Mouse (Mus musculus): ENCODE measurements around the gene Scn1a. TPM values are rescaled to one million over a fixed set of nuclear protein-coding genes. Genes with fewer than 3 reads are reported as not detected.

Scn1a gene
- polyA plus RNA-seq (2016; fragmentation: Nextera tagmentation; extraction: Ambion mirVana) = 0.16 and 0.30 TPM in 2 replicates

GRCm38 (mm10) chr2:66440711-66441110, at the start of gene Scn1a:
Scn1a (minus strand) TSS chr2:66440840.
- H3K36me3 ChIP-seq = no peaks in the 10 kb centered on the region
- H3K9me3 ChIP-seq (replicated peaks) = no peaks in the 10 kb centered on the region
- no peak for DNase-seq (ENCODE audit: low spot score)
- 15% methylated on average over 7 of the region's 7 CpGs for WGBS
- H3K27me3 ChIP-seq (ENCODE audit: low read depth, poor library complexity, severe bottlenecking) = 0 out of 2 replicates have a peak, but pooled peaks cover 5% of the 10 kb centered on the region
- H3K27ac ChIP-seq = no peak within 1 kb of the TSS
- peak within 1 kb of the TSS; percentile 46 for H3K4me3 ChIP-seq
- H3K4me1 ChIP-seq = peaks cover 14% of the 10 kb centered on the region; the same call in 1 of the 2 replicates

DNA sequence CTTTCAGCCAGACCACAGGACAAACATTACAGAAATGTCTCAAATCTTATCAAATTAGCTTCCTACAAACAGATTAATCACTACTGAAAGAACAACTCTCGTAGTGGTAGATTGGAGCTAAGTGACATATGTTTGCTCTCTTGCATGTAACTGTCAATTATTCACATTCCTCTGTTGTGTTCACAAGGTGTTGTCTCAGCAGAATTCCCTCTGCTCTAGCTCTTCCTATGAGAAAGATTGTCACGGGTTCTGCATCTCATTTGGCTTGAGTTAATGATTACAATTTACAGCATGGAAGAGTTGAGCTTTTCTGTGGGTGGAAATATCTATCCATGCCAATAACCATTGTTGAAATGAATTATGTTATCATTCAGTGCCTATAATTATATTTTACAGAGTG, 37.8 kb upstream of the Scn1a start:
- 79% methylated on average over 2 of the region's 2 CpGs for WGBS
- Histone ChIP-seq H3K9me3 (replicated peaks) (no peaks in the 10 kb centered on the region), H3K4me1 (no peaks in the 10 kb centered on the region), H3K27me3 (ENCODE audit: low read depth, poor library complexity, severe bottlenecking) (no peaks in the 10 kb centered on the region), H3K4me3 (no peak overlapping the region), H3K36me3 (no peaks in the 10 kb centered on the region), H3K27ac (no peak overlapping the region)
- DNase-seq (ENCODE audit: low spot score) = no peak

DNA sequence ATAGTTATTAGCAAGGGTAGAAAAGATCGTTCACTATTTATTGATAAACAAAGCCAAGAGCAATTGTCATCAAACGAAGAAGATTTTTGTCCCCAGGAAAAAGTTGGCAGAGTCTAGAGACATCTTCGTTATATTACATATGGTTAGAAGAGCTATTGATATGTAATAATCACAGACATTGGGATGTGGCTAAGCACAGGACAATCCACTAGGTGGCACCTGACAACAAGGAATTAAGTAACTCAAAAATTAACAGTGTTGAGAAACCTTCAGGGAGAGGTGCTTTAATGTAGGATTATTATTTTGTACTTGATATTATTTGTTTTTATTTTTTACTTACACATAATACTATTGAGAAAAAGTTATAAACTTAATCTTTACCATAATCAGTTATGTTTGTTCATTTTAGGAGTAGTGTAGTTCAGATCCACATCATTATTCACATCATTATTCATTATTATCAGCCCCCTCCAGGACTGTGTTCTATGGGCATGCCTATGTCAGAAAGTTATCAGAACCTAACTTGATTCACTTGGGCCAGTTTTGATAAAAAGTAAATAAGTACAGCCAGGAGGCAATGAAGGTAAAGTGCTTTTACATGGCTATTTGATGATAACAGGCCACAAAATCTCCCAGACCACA, 32.7 kb upstream of the Scn1a start:
- DNase-seq (ENCODE audit: low spot score) = no peak
- Histone ChIP-seq H3K36me3 (no peaks in the 10 kb centered on the region), H3K4me1 (no peaks in the 10 kb centered on the region), H3K4me3 (no peak overlapping the region), H3K27me3 (ENCODE audit: low read depth, poor library complexity, severe bottlenecking) (no peaks in the 10 kb centered on the region), H3K9me3 (replicated peaks) (no peaks in the 10 kb centered on the region), H3K27ac (no peak overlapping the region)
- 52% methylated on average over 3 of the region's 3 CpGs for WGBS

GRCm38 (mm10) chr2:66465484-66465883, 24.8 kb upstream of the Scn1a start:
- no peaks in the 10 kb centered on the region for H3K4me1 ChIP-seq
- 75% methylated on average over 3 of the region's 3 CpGs for WGBS
- no peaks in the 10 kb centered on the region for H3K27me3 ChIP-seq (ENCODE audit: low read depth, poor library complexity, severe bottlenecking)
- no peak overlapping the region for H3K27ac ChIP-seq
- DNase-seq (ENCODE audit: low spot score) = no peak
- H3K4me3 ChIP-seq = no peak overlapping the region
- H3K36me3 ChIP-seq = no peaks in the 10 kb centered on the region
- H3K9me3 ChIP-seq (replicated peaks) = no peaks in the 10 kb centered on the region

GRCm38 (mm10) chr2:66464874-66465458, 24.3 kb upstream of the Scn1a start:
- Histone ChIP-seq H3K27ac (no peak overlapping the region), H3K9me3 (replicated peaks) (no peaks in the 10 kb centered on the region), H3K36me3 (no peaks in the 10 kb centered on the region), H3K4me1 (no peaks in the 10 kb centered on the region), H3K4me3 (no peak overlapping the region), H3K27me3 (ENCODE audit: low read depth, poor library complexity, severe bottlenecking) (no peaks in the 10 kb centered on the region)
- 90% methylated on average over 2 of the region's 2 CpGs for WGBS
- no peak for DNase-seq (ENCODE audit: low spot score)

- Histone ChIP-seq H3K4me1 (no peaks in the 10 kb centered on the region), H3K4me3 (no peak overlapping the region), H3K27ac (no peak overlapping the region), H3K27me3 (ENCODE audit: low read depth, poor library complexity, severe bottlenecking) (no peaks in the 10 kb centered on the region), H3K9me3 (replicated peaks) (no peaks in the 10 kb centered on the region), H3K36me3 (no peaks in the 10 kb centered on the region)
- WGBS = 93% methylated on average over 6 of the region's 6 CpGs
- no peak for DNase-seq (ENCODE audit: low spot score)
These were observed 23.3 kb upstream of the Scn1a start for GRCm38 (mm10) chr2:66463916-66464315.

GRCm38 (mm10) chr2:66462458-66462857, 21.8 kb upstream of the Scn1a start:
- Histone ChIP-seq H3K4me3 (no peak overlapping the region), H3K27me3 (ENCODE audit: low read depth, poor library complexity, severe bottlenecking) (no peaks in the 10 kb centered on the region), H3K9me3 (replicated peaks) (no peaks in the 10 kb centered on the region), H3K27ac (no peak overlapping the region), H3K4me1 (no peaks in the 10 kb centered on the region), H3K36me3 (no peaks in the 10 kb centered on the region)
- no peak for DNase-seq (ENCODE audit: low spot score)
- WGBS = 96% methylated on average over 1 of the region's 1 CpGs

- WGBS = 6% methylated on average over 21 of the region's 21 CpGs
- DNase-seq (ENCODE audit: low spot score) = peak; percentile 52
- Histone ChIP-seq H3K27me3 (ENCODE audit: low read depth, poor library complexity, severe bottlenecking) (0 out of 2 replicates have a peak, but pooled peaks cover 5% of the 10 kb centered on the region), H3K4me1 (peaks cover 14% of the 10 kb centered on the region; the same call in 1 of the 2 replicates), H3K4me3 (peak overlapping the region; percentile 46), H3K27ac (no peak overlapping the region), H3K36me3 (no peaks in the 10 kb centered on the region), H3K9me3 (replicated peaks) (no peaks in the 10 kb centered on the region)
These were observed 722 bp downstream of the Scn1a start for GRCm38 (mm10) chr2:66439764-66440471.

- Histone ChIP-seq H3K27me3 (ENCODE audit: low read depth, poor library complexity, severe bottlenecking) (0 out of 2 replicates have a peak, but pooled peaks cover 5% of the 10 kb centered on the region), H3K4me1 (peaks cover 14% of the 10 kb centered on the region; the same call in 1 of the 2 replicates), H3K9me3 (replicated peaks) (no peaks in the 10 kb centered on the region), H3K4me3 (no peak overlapping the region), H3K36me3 (no peaks in the 10 kb centered on the region), H3K27ac (no peak overlapping the region)
- DNase-seq (ENCODE audit: low spot score) = no peak
- WGBS = 58% methylated on average over 3 of the region's 3 CpGs
These were observed 4.4 kb downstream of the Scn1a start for GRCm38 (mm10) chr2:66436286-66436685.

GRCm38 (mm10) chr2:66409740-66410290, 30.8 kb downstream of the Scn1a start:
- Histone ChIP-seq H3K27me3 (ENCODE audit: low read depth, poor library complexity, severe bottlenecking) (peaks cover 25% of the 10 kb centered on the region), H3K4me1 (peaks cover 14% of the 10 kb centered on the region), H3K27ac (no peak overlapping the region), H3K36me3 (no peaks in the 10 kb centered on the region), H3K4me3 (peak overlapping the region; percentile 54), H3K9me3 (replicated peaks) (no peaks in the 10 kb centered on the region)
- DNase-seq (ENCODE audit: low spot score) = peak; percentile 62
- 2% methylated on average over 14 of the region's 14 CpGs for WGBS

DNA sequence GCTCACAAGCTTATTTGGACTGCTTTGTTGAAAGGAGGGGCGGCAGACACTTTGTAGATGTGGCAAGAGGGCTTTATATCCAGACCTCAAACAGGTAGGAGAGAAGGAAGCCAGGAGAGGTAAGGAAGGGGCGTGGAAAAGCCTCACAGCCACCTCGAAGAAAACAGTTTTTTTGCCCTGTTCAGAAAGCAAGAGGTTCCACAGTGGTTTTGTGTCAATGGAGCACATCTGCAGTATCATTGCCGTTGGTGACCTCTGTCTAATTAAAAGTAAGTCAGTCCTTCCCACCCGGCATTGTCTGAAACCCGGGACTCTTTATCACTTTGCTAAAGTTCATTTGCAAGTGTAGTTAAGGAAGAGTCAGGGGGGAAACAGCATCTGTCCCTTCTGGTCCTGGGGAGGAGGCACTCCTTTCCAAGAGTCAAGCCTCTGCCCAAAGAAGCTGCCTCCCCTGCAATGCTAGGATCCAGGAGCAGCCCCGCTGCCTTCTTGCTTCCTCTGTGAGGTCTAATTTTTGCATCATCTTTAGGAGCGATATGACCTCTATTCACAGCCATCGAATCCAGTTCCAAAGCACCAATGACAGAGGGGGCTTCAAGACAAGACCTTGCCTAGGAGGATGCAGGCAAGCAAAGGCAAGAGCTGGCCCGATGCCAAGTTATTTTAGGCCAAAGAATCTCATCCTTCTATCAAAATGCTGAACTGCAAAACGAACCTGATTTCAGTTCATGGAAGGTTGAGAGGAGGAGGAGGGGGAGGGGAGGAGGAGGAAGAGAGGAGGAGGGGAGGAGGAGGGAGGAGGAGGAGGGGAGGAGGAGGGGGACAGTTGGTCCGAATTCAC, 31.5 kb downstream of the Scn1a start:
- DNase-seq (ENCODE audit: low spot score) = peak; percentile 35
- H3K4me3 ChIP-seq = peak overlapping the region; percentile 54
- peaks cover 25% of the 10 kb centered on the region for H3K27me3 ChIP-seq (ENCODE audit: low read depth, poor library complexity, severe bottlenecking)
- no peak overlapping the region for H3K27ac ChIP-seq
- 10% methylated on average over 11 of the region's 12 CpGs for WGBS
- peaks cover 14% of the 10 kb centered on the region for H3K4me1 ChIP-seq
- no peaks in the 10 kb centered on the region for H3K9me3 ChIP-seq (replicated peaks)
- H3K36me3 ChIP-seq = no peaks in the 10 kb centered on the region

- no peak for DNase-seq (ENCODE audit: low spot score)
- no peaks in the 10 kb centered on the region for H3K9me3 ChIP-seq (replicated peaks)
- peaks cover 14% of the 10 kb centered on the region for H3K4me1 ChIP-seq
- 16% methylated on average over 11 of the region's 11 CpGs for WGBS
- H3K27me3 ChIP-seq (ENCODE audit: low read depth, poor library complexity, severe bottlenecking) = peaks cover 25% of the 10 kb centered on the region
- peak overlapping the region; percentile 54; the same call in 1 of the 2 replicates for H3K4me3 ChIP-seq
- H3K27ac ChIP-seq = no peak overlapping the region
- H3K36me3 ChIP-seq = no peaks in the 10 kb centered on the region
These were observed 32.2 kb downstream of the Scn1a start for GRCm38 (mm10) chr2:66408456-66408855.
